Mouse (Mus musculus) liver, embryonic 12.5 days (tissue): ENCODE data around the gene H2-T3. TPM values are rescaled to one million over a fixed set of nuclear protein-coding genes. Genes with fewer than 3 reads are reported as not detected.
"Not testable (repeated sequence)": the region's sequence is repeated elsewhere in the genome, so short reads cannot be mapped to it uniquely, and the experiment has no call there.

Experiments used
- ATAC-seq: fragments of 200-750 bp; cut with Nextera tagmentation; 2 replicates; pipeline ENCODE4 v1.8.0; 2017; ENCODE audit warnings: moderate number of reproducible peaks, mild to moderate bottlenecking, moderate library complexity
- H3K27ac ChIP-seq: fragments of 300-500 bp; sonication (generic); 2 replicates; pipeline ENCODE4 v1.5.1; 2016; ENCODE audit warnings: mild to moderate bottlenecking
- H3K27me3 ChIP-seq: fragments of 300-500 bp; sonication (generic); replicated peaks from 2 replicates; pipeline ENCODE4 v1.6.1; 2016; ENCODE audit warnings: mild to moderate bottlenecking, moderate library complexity
- H3K36me3 ChIP-seq: fragments of 300-500 bp; sonication (generic); 2 replicates; pipeline ENCODE4 v1.6.1; 2016; ENCODE audit warnings: mild to moderate bottlenecking, moderate library complexity
- H3K4me1 ChIP-seq: fragments of 300-500 bp; sonication (generic); 2 replicates; pipeline ENCODE4 v1.6.1; 2016
- H3K4me2 ChIP-seq: fragments of 300-500 bp; sonication (generic); 2 replicates; pipeline ENCODE4 v1.6.1; 2016; ENCODE audit warnings: mild to moderate bottlenecking, moderate library complexity
- H3K4me3 ChIP-seq: fragments of 300-500 bp; sonication (generic); 2 replicates; pipeline ENCODE4 v1.5.1; 2016; ENCODE audit warnings: mild to moderate bottlenecking, moderate library complexity
- H3K9ac ChIP-seq: fragments of 300-500 bp; sonication (generic); 2 replicates; pipeline ENCODE4 v1.6.1; 2016; ENCODE audit warnings: mild to moderate bottlenecking, moderate library complexity
- H3K9me3 ChIP-seq: fragments of 300-500 bp; sonication (generic); replicated peaks from 2 replicates; pipeline ENCODE4 v1.6.1; 2016; ENCODE audit warnings: mild to moderate bottlenecking, moderate library complexity
- WGBS: fragments of 180-500 bp; shearing (Covaris S2); methylation state at CpG from one replicate; pipeline ENCODE4 v1.1.7; 2016; ENCODE audit not compliant: insufficient replicate concordance; 5-methylcytosine and 5-hydroxymethylcytosine counted together
- polyA plus RNA-seq: library from polyadenylated mRNA; unstranded; fragments of >200 nt; fragmentation: Nextera tagmentation; extraction: Ambion mirVana; gene quantifications from 2 replicates; pipeline ENCODE4 v1.2.1, GENCODE M21; 2016

H2-T3 gene
- polyA plus RNA-seq, 1 experiment from 2014 or later, result not detected

DNA sequence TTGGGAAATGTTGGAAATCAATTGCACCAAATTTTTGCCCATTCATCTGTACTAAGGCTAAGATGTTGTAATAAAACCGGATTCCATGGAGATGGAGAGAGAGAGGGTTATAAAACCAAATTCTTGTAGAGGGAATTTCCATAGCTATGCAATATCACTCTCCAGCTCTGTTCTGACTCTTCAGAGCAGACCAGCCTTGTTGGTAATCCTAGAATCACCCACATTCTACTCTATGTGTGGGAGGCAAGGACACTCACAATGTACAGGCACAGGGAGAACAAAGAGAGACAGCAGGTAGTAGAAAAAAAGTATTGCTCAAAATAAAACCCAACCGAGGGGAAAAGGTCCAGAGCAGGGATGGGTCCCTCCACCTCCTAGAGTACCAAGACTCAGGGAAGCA lies 14.0 kb downstream of the H2-T3 start:
- not testable (repeated sequence) for H3K9me3 ChIP-seq, ATAC-seq, H3K4me3 ChIP-seq, H3K4me1 ChIP-seq, H3K4me2 ChIP-seq, H3K36me3 ChIP-seq, H3K9ac ChIP-seq, H3K27ac ChIP-seq
- no CpG with 5 or more reads among the region's 2 CpGs for WGBS
- peaks cover 30% of the 10 kb centered on the region for H3K27me3 ChIP-seq

GRCm38 (mm10) chr17:36170287-36170814 lies 19.7 kb downstream of the H2-T3 start:
- 22% methylated on average over 1 of the region's 1 CpGs for WGBS
- no peak overlapping the region for H3K4me2 ChIP-seq
- ATAC-seq, result no peak
- no peaks in the 10 kb centered on the region for H3K9me3 ChIP-seq
- peaks cover 8% of the 10 kb centered on the region for H3K4me1 ChIP-seq
- no peaks in the 10 kb centered on the region for H3K36me3 ChIP-seq
- no peak overlapping the region for H3K27ac ChIP-seq
- no peak overlapping the region for H3K9ac ChIP-seq
- H3K4me3 ChIP-seq, result no peak overlapping the region
- peaks cover 57% of the 10 kb centered on the region for H3K27me3 ChIP-seq

- Histone ChIP-seq H3K36me3 (no peaks in the 10 kb centered on the region), H3K4me2 (no peak overlapping the region), H3K4me3 (no peak overlapping the region), H3K27me3 (peaks cover 63% of the 10 kb centered on the region), H3K9me3 (no peaks in the 10 kb centered on the region), H3K9ac (no peak overlapping the region), H3K4me1 (peaks cover 8% of the 10 kb centered on the region), H3K27ac (no peak overlapping the region)
- no peak for ATAC-seq
Measured at GRCm38 (mm10) chr17:36169753-36170152, 20.3 kb downstream of the H2-T3 start.

DNA sequence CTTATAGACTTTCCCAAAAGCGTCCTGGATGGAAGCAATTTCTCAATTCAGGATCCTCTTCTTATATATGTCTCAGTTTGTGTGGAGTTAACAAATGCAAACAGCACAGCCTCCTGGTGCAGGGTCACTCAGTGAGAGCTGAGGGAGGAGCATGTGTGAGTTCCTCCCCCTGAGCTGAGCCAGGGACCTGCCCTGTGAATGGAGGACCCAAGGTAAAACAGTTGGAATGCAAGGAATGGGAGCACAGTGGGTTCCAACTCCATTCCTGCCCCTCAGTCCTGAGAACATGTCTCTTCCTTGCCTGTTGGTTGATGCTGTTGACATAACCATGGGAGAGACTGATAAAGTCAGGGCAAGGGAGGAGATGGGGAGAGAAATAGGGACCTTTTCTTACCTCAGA lies 21.0 kb downstream of the H2-T3 start:
- 0% methylated on average over 1 of the region's 1 CpGs for WGBS
- H3K36me3 ChIP-seq, H3K4me3 ChIP-seq, ATAC-seq, H3K27ac ChIP-seq, H3K9me3 ChIP-seq, H3K4me1 ChIP-seq, H3K9ac ChIP-seq, H3K4me2 ChIP-seq: not testable (repeated sequence)
- H3K27me3 ChIP-seq, result peaks cover 68% of the 10 kb centered on the region

- H3K27ac ChIP-seq, result no peak within 1 kb of the TSS
- no peak within 1 kb of the TSS for H3K9ac ChIP-seq
- peak within 1 kb of the TSS; percentile 68 for H3K4me2 ChIP-seq
- H3K9me3 ChIP-seq, result no peaks in the 10 kb centered on the region
- WGBS, result 4% methylated on average over 63 of the region's 63 CpGs
- no peak for ATAC-seq
- peaks cover 77% of the 10 kb centered on the region for H3K27me3 ChIP-seq
- no peaks in the 10 kb centered on the region for H3K36me3 ChIP-seq
- H3K4me3 ChIP-seq, result peak within 1 kb of the TSS; percentile 52
- H3K4me1 ChIP-seq, result peaks cover 8% of the 10 kb centered on the region
Measured at GRCm38 (mm10) chr17:36168039-36168652, 21.9 kb downstream of the H2-T3 start, which contains the start of gene Gm8909. Gm8909 (minus strand) TSS chr17:36168537.

GRCm38 (mm10) chr17:36167306-36168038 lies 22.6 kb downstream of the H2-T3 start:
- Histone ChIP-seq H3K27ac (no peak overlapping the region), H3K4me2 (peak overlapping the region; percentile 68), H3K9me3 (no peaks in the 10 kb centered on the region), H3K27me3 (peaks cover 82% of the 10 kb centered on the region), H3K36me3 (no peaks in the 10 kb centered on the region), H3K4me1 (peaks cover 8% of the 10 kb centered on the region), H3K9ac (no peak overlapping the region), H3K4me3 (peak overlapping the region; percentile 52)
- no peak for ATAC-seq
- 4% methylated on average over 51 of the region's 51 CpGs for WGBS

DNA sequence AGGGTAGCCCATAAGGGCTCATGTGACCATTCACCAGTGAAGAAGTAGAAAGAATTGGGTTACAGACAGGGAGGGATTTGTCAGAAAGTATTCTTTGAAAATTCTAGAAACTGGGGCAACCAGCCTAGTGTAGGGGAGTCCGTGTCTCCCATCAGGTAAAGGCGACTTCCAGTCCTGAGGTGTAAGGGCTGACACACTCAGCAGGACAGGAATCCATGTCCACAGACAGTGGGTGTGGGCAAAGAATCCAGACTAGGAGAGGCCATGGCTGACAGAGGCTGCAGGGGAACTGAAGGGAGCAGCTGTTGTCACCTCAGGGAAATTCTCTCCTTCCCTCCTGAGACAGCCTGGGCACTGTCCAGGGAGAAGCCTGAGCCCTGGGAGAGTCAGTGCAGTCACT lies 23.2 kb downstream of the H2-T3 start:
- WGBS, result 32% methylated on average over 2 of the region's 2 CpGs
- not testable (repeated sequence) for ATAC-seq, H3K4me2 ChIP-seq, H3K9me3 ChIP-seq, H3K36me3 ChIP-seq, H3K27ac ChIP-seq, H3K4me3 ChIP-seq, H3K9ac ChIP-seq, H3K4me1 ChIP-seq
- peaks cover 88% of the 10 kb centered on the region for H3K27me3 ChIP-seq

- 4% methylated on average over 56 of the region's 56 CpGs for WGBS
- no peaks in the 10 kb centered on the region for H3K9me3 ChIP-seq
- peak overlapping the region; percentile 12 for H3K4me3 ChIP-seq
- no peak overlapping the region for H3K9ac ChIP-seq
- no peak overlapping the region for H3K27ac ChIP-seq
- no peaks in the 10 kb centered on the region for H3K4me1 ChIP-seq
- H3K4me2 ChIP-seq, result peak overlapping the region; percentile 44
- H3K36me3 ChIP-seq, result no peaks in the 10 kb centered on the region
- H3K27me3 ChIP-seq, result peaks cover 93% of the 10 kb centered on the region
- no peak for ATAC-seq
Measured at GRCm38 (mm10) chr17:36161129-36162051, 28.7 kb downstream of the H2-T3 start.

GRCm38 (mm10) chr17:36158264-36158663 lies 31.8 kb downstream of the H2-T3 start:
- not testable (repeated sequence) for ATAC-seq, H3K4me3 ChIP-seq, H3K9me3 ChIP-seq, H3K9ac ChIP-seq, H3K27ac ChIP-seq, H3K4me1 ChIP-seq, H3K36me3 ChIP-seq
- 19% methylated on average over 11 of the region's 11 CpGs for WGBS
- H3K4me2 ChIP-seq, result peak overlapping the region; percentile 50
- H3K27me3 ChIP-seq, result peaks cover 93% of the 10 kb centered on the region

DNA sequence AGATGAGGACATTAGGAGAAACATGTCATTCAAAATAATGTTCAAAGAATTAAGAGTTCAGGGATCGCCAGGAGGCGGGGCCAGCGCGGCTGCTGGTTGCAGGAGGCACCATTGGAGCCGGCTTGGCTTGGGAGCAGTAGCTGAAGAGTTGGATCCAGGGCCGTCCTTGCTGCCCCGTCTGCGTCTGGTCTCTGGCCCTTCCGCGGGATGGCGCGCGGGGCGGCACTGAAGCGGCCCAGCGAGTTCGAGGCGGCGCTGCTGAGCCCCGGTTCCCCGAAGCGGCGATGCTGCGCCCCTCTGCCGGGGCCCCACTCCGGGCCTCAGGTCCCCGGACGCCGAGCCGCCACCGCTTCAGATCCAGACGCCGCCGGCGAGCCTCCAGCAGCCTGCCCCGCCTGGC lies 32.3 kb downstream of the H2-T3 start:
- not testable (repeated sequence) for H3K9me3 ChIP-seq, ATAC-seq, H3K4me1 ChIP-seq, H3K9ac ChIP-seq, H3K36me3 ChIP-seq, H3K27ac ChIP-seq
- Histone ChIP-seq H3K4me3 (peak overlapping the region; percentile 13; the same call in 1 of the 2 replicates), H3K27me3 (peaks cover 94% of the 10 kb centered on the region), H3K4me2 (peak overlapping the region; percentile 50)
- WGBS, result 2% methylated on average over 36 of the region's 36 CpGs

DNA sequence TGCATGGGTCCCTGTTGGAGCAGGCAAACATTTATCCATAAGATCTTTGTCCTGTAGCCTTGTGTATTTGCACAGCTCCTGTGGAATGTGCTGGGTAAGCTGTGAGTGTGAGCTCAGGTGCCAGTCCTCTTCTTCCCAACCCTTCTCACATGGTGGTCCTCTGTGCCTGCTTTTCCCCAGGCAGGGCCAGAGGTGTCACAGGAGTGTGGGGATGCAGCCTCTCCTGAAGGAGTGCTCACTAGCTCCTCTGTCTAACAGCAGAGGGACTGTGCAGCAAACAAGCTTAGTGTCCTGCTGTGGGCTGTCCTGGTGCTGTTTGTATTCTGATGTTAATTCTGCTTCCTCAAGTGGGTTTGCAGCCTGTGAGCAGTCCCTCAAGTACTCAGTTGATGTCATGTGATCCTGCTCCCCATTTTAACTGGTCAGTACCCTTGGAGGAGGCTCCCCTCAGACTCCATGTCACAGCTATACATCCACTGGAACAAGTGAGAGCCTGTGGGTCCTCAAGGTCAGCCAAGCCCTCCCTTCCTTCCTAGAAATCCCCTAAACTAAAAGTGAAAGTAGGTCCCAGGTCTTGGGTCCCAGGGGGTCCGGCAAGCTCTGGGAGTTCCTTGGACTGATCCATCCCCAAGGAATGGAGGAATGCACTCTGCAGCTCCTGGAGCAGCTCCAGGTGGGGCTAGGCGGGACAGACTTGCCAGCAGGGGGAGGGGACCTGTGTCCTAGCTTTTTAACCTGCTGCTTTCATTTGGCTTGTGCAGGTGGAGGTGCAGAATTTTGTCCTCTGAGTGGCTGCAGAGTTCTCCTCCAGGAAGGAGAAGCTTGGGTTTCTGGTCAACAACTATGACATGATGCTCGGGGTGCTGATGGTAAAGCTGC lies 35.6 kb downstream of the H2-T3 start:
- Histone ChIP-seq H3K4me3 (no peak overlapping the region), H3K9ac (no peak overlapping the region), H3K4me1 (no peaks in the 10 kb centered on the region), H3K27me3 (peaks cover 78% of the 10 kb centered on the region), H3K27ac (no peak overlapping the region), H3K4me2 (no peak overlapping the region), H3K36me3 (no peaks in the 10 kb centered on the region), H3K9me3 (no peaks in the 10 kb centered on the region)
- WGBS, result 9% methylated on average over 3 of the region's 3 CpGs
- no peak for ATAC-seq
